Mouse (Mus musculus) heart, postnatal 0 days (tissue): ENCODE results near the gene Mbd3. TPM values are rescaled to one million over a fixed set of nuclear protein-coding genes. Genes with fewer than 3 reads are reported as not detected.

Experiments
- ATAC-seq: fragments of 200-750 bp; cut with Nextera tagmentation; 2 replicates; pipeline ENCODE4 v1.8.0; 2017; ENCODE audit warnings: low read depth, moderate number of reproducible peaks, moderate library complexity; ENCODE audit not compliant: insufficient read depth
- DNase-seq: peaks from one replicate; pipeline ENCODE4 v3.0.0-alpha.2; 2016; ENCODE audit warnings: low spot score
- H3K27ac ChIP-seq: fragments of 300-500 bp; sonication (generic); 2 replicates; pipeline ENCODE4 v1.5.1; 2014; ENCODE audit warnings: low read depth, mild to moderate bottlenecking
- H3K27me3 ChIP-seq: fragments of 300-500 bp; sonication (generic); 2 replicates; pipeline ENCODE4 v1.6.1; 2014; ENCODE audit warnings: low read length, mixed read lengths; ENCODE audit not compliant: control insufficient read depth, insufficient read depth
- H3K36me3 ChIP-seq: fragments of 300-500 bp; sonication (generic); replicated peaks from 2 replicates; pipeline ENCODE4 v1.6.1; 2014; ENCODE audit warnings: low read length, mixed read lengths; ENCODE audit not compliant: control insufficient read depth, insufficient read depth
- H3K4me1 ChIP-seq: fragments of 300-500 bp; sonication (generic); 2 replicates; pipeline ENCODE4 v1.6.1; 2014; ENCODE audit warnings: antibody characterized with exemption; ENCODE audit not compliant: control insufficient read depth, insufficient read depth
- H3K4me2 ChIP-seq: fragments of 300-500 bp; sonication (generic); 2 replicates; pipeline ENCODE4 v1.6.1; 2014; ENCODE audit warnings: low read depth, mild to moderate bottlenecking, low read length, moderate library complexity
- H3K4me3 ChIP-seq: fragments of 300-500 bp; sonication (generic); 2 replicates; pipeline ENCODE4 v1.5.1; 2014; ENCODE audit warnings: low read depth, low read length
- H3K9ac ChIP-seq: fragments of 300-500 bp; sonication (generic); replicated peaks from 2 replicates; pipeline ENCODE4 v1.6.1; 2014; ENCODE audit warnings: low read depth, low read length, mixed read lengths
- H3K9me3 ChIP-seq: fragments of 300-500 bp; sonication (generic); replicated peaks from 2 replicates; pipeline ENCODE4 v1.6.1; 2016; ENCODE audit warnings: low read length; ENCODE audit not compliant: control insufficient read depth
- CTCF ChIP-seq: IDR thresholded peaks from 2 replicates; pipeline ENCODE4 v1.5.1; 2016; ENCODE audit warnings: antibody characterized with exemption, control low read depth, low read depth
- EP300 ChIP-seq: IDR thresholded peaks from 2 replicates; pipeline ENCODE4 v1.6.1; 2016; ENCODE audit warnings: antibody characterized with exemption, low read depth
- WGBS: fragments of 180-500 bp; shearing (Covaris S2); extraction: QIAGEN DNeasy Blood & Tissue Kit; methylation state at CpG from one replicate; pipeline ENCODE4 v1.1.7; 2014; 5-methylcytosine and 5-hydroxymethylcytosine counted together
- polyA plus RNA-seq: library from polyadenylated mRNA; unstranded; fragments of >200 nt; fragmentation: Nextera tagmentation; extraction: Ambion mirVana; gene quantifications from 2 replicates; pipeline ENCODE4 v1.2.1, GENCODE M21; 2015
- total RNA-seq: library from RNA; depleted of rRNA; stranded (reverse); fragments of >200 nt; gene quantifications from 2 replicates; pipeline ENCODE4 v1.2.3, GENCODE M21; 2014; ENCODE audit warnings: low replicate concordance

The Mbd3 gene
- total and polyA plus RNA-seq, 2 experiments from 2014 or later: 35.3 to 75.6 TPM

DNA sequence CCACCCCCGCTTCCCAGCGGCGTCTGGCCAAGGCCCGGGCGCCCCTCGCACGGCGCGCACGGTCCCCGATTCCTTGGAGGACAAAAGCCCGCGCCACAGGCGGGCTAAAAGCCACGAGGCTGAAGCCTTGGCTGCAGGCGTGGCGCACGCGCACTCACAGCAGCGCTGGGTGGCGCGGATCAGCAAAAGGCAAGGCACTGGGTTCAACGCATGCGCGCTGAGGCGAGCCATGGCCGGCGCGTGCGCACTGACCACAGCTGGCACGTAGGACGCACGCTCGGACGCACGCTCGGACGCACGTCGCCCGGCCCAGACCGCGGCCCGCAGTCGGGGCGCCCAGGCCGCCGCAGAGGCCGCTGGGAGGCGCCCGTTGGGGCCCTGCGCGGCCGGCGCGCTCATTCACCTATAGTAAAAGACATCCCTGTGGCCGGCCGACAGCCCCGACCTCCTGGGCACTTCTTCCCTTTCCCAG is 595 bp downstream of the Mbd3 start:
- TF ChIP-seq EP300 (no peak), CTCF (no peak)
- peak overlapping the region; percentile 83 for H3K4me3 ChIP-seq
- peak overlapping the region; percentile 97 for H3K27ac ChIP-seq
- WGBS: under 1% methylated on average over 52 of the region's 59 CpGs
- peaks cover 22% of the 10 kb centered on the region for H3K4me1 ChIP-seq
- peak overlapping the region; percentile 73 for H3K4me2 ChIP-seq
- H3K36me3 ChIP-seq: peaks cover 44% of the 10 kb centered on the region
- no peaks in the 10 kb centered on the region for H3K9me3 ChIP-seq
- peak overlapping the region; percentile 87 for H3K9ac ChIP-seq
- H3K27me3 ChIP-seq: no peaks in the 10 kb centered on the region
- DNase-seq: peak; percentile 98
- peak; percentile 86 for ATAC-seq

- Histone ChIP-seq H3K4me3 (peak overlapping the region; percentile 83), H3K27ac (peak overlapping the region; percentile 97), H3K4me2 (peak overlapping the region; percentile 73), H3K9me3 (no peaks in the 10 kb centered on the region), H3K4me1 (peaks cover 22% of the 10 kb centered on the region), H3K36me3 (peaks cover 44% of the 10 kb centered on the region), H3K27me3 (no peaks in the 10 kb centered on the region), H3K9ac (peak overlapping the region; percentile 59)
- TF ChIP-seq CTCF (no peak), EP300 (no peak)
- DNase-seq: no peak
- no peak for ATAC-seq
- 0% methylated on average over 1 of the region's 1 CpGs for WGBS
Observed at GRCm38 (mm10) chr10:80398174-80398535, 1.2 kb downstream of the Mbd3 start.

DNA sequence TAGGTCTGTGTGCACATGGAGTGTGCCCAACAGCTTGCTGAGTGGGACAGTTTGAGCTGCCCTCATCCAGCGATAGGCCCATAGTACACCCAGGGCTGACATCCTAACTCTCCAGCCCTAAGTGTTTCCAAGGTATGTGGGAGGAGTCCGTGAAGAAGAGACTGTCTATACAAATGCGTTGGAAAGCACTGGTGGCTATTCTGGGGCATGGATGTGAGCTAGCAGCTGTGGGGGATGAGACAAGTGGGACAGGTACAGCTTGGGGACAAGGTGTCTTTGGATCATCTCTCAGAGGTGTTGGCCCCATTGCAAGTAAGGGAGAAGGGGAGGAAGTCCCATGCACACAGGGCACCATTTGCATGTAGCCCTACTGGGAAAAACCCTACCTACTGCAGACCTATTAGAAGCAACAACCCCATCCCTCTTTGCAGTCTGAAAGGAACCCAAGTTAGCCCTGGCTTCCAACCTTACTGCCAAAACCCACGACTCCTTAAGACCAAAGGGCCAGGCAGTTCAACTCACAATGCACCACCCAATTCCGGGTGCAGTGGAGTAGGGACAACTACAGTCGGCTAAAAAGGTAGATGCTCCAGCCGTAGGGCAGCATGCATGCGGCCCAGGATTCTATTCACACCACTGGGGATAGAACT is 1.7 kb downstream of the Mbd3 start:
- Histone ChIP-seq H3K9me3 (no peaks in the 10 kb centered on the region), H3K4me3 (no peak overlapping the region), H3K36me3 (peaks cover 44% of the 10 kb centered on the region), H3K9ac (0 out of 2 replicates have a peak overlapping the region, but pooled peaks have one; percentile 59), H3K27ac (no peak overlapping the region), H3K27me3 (no peaks in the 10 kb centered on the region), H3K4me1 (peaks cover 22% of the 10 kb centered on the region), H3K4me2 (peak overlapping the region; percentile 73)
- DNase-seq (no peak), ATAC-seq (no peak)
- 46% methylated on average over 8 of the region's 8 CpGs for WGBS
- TF ChIP-seq CTCF: no peak
- no peak for TF ChIP-seq EP300

DNA sequence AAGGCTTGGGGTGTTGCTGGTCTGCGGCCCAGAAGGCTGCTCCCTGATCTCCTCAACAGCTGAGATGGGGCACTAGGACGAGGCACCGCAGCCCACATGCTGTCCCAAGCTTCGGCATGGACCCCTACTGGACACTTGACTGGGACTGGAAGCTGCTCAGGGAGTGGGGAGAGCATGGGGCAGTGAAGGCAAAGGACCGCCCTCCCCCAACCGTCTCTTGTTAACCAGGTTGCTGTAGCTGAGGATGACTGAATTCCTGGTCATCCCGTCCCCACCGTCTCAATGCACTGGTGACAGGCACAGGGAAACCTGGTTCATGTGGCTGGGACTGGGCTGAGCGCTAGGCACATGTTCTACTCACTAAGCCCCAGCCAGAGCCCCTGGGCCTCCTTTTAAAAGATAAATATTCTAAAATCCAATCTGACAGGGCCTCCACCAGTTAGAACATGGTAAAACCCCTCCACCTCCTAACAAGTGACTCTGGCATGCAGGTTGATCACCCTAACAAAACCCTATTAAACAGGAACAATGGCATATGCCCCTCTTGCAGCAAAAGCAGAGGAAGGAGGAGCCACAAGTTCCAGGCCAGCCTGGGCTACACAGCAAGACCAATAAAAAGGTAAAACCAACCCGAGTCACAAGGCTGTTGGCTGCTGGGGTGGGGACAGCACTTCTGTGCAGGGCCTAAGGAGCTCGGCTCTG is 2.4 kb downstream of the Mbd3 start:
- Histone ChIP-seq H3K4me1 (peaks cover 22% of the 10 kb centered on the region), H3K9me3 (no peaks in the 10 kb centered on the region), H3K27me3 (no peaks in the 10 kb centered on the region), H3K27ac (no peak overlapping the region), H3K36me3 (peaks cover 44% of the 10 kb centered on the region), H3K4me2 (no peak overlapping the region), H3K4me3 (no peak overlapping the region), H3K9ac (no peak overlapping the region)
- DNase-seq (no peak), ATAC-seq (no peak)
- WGBS: 84% methylated on average over 11 of the region's 11 CpGs
- TF ChIP-seq CTCF: no peak
- no peak for TF ChIP-seq EP300

GRCm38 (mm10) chr10:80395025-80395627 is 4.2 kb downstream of the Mbd3 start:
- Histone ChIP-seq H3K4me1 (peaks cover 17% of the 10 kb centered on the region), H3K9me3 (no peaks in the 10 kb centered on the region), H3K27ac (no peak overlapping the region), H3K4me2 (no peak overlapping the region), H3K27me3 (no peaks in the 10 kb centered on the region), H3K9ac (no peak overlapping the region), H3K36me3 (peaks cover 48% of the 10 kb centered on the region), H3K4me3 (no peak overlapping the region)
- no peak for TF ChIP-seq CTCF
- no peak for TF ChIP-seq EP300
- ATAC-seq (no peak), DNase-seq (no peak)
- 95% methylated on average over 35 of the region's 35 CpGs for WGBS
